Mouse (Mus musculus) forelimb bud, embryonic 11.5 days (tissue): Measurements from ENCODE around the gene Scn3b.

Source experiments
- DNase-seq: peaks from one replicate; pipeline ENCODE4 v3.0.0-alpha.2; 2012; ENCODE audit warnings: low read depth, low spot score

Scn3b gene

DNA sequence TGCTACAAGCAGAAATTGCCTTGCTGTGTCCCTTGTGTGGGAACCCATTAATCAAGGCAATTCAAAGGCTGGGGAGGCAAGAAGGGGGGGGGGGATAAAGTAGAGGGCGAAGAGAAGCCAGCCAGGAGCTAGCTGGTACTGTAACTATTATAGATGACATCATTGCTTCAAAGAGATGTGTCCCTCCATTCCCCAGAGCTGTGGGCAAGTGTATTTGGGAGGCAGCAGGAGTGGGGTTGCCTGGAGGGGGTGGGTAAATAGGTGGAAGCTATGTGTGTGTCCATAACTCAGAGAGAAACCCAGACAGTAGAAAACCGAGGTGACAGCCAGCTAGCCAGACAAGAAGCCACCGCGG lies 292 bp upstream of the Scn3b start:
- DNase-seq = no peak

DNA sequence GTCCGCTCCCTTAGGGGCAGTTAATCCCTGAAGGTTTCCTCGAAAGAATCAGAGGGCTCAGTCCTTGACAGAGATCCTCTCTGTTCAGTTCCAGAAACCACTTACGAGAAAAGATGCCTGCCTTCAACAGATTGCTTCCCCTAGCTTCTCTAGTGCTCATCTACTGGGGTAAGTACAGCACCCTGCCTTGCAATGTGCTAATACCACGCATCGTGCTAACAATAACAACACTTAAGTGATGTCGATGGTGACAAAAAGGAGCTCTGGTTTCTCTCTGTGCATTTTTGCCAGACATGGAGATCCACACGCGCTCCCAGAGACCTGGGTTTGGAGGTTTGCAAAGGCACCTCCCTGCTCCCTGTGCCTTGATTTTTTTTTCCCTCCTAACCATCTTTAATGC lies 863 bp downstream of the Scn3b start:
- DNase-seq = no peak

DNA sequence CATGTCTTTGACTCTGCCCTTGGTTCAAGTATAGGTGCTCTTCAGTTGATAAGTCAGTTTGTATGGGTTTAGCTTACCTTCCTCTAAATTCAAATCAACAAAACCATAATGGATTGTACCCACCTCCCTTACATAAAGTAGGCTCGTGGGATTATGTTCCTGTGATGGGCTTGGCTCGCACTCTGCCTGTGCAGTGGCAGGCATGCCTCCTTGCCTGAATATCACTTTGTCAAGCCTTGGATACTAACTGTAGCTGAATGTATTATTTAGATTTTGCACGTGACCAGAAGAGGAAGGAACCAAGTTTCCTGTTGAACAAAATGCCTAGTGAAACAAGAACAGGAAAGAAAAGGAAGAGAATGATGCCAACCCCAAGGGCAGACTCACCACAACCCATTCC lies 2.1 kb downstream of the Scn3b start:
- no peak for DNase-seq

- DNase-seq = no peak
Measured at GRCm38 (mm10) chr9:40272822-40273221, 3.8 kb downstream of the Scn3b start.

GRCm38 (mm10) chr9:40275904-40276303 lies 6.9 kb downstream of the Scn3b start:
- DNase-seq = no peak

- no peak for DNase-seq
Measured at GRCm38 (mm10) chr9:40277671-40278070, 8.7 kb downstream of the Scn3b start.

- DNase-seq = no peak
Measured at GRCm38 (mm10) chr9:40279438-40279837, 10.4 kb downstream of the Scn3b start.

- DNase-seq = no peak
Measured at GRCm38 (mm10) chr9:40282968-40283367, 14.0 kb downstream of the Scn3b start.

GRCm38 (mm10) chr9:40292475-40292874 lies 23.5 kb downstream of the Scn3b start:
- DNase-seq = no peak

DNA sequence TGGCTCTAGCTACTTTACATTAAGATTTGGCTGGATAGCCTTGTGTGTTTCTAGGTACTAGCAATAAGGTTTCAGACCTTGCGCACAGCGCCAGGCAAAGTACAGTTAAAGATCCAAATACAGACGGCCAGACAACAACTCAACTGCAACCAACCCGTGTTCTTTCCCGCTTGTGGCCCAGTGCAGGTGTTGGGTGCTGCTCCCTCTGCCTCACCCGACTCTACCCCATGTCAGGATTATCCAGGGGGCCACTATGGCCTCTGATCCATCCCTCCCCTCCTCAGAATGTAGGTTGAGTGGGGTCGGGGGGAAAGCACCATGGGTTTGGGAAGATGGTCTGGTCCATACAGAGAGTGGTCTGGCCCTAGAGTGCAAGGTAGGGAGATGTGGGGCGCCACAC lies 24.3 kb downstream of the Scn3b start:
- DNase-seq = no peak

DNA sequence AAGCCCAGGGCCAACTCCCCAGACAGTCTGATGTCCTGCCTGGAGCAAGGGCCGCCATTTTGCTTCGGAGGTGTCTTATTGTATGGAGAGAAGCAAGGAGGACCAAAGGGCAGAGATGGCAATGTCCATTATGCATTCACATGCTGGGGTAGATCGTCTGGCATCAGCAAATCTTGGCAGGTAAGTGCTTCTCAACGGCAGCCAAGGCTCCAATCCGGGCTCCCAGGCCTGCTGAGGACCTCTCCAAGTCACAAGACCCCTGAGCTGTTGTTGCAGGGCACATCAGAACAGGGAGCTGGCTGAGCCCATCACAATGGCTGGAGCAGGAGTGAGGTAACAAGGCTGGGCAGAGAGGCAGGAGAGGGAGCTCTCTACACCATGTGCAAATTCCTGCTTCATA lies 24.7 kb downstream of the Scn3b start:
- no peak for DNase-seq

GRCm38 (mm10) chr9:40294210-40294609 lies 25.2 kb downstream of the Scn3b start:
- DNase-seq = no peak

GRCm38 (mm10) chr9:40294866-40295265 lies 25.8 kb downstream of the Scn3b start:
- no peak for DNase-seq

GRCm38 (mm10) chr9:40296251-40296650 lies 27.2 kb downstream of the Scn3b start:
- no peak for DNase-seq

GRCm38 (mm10) chr9:40297969-40298368 lies 29.0 kb downstream of the Scn3b start:
- no peak for DNase-seq

DNA sequence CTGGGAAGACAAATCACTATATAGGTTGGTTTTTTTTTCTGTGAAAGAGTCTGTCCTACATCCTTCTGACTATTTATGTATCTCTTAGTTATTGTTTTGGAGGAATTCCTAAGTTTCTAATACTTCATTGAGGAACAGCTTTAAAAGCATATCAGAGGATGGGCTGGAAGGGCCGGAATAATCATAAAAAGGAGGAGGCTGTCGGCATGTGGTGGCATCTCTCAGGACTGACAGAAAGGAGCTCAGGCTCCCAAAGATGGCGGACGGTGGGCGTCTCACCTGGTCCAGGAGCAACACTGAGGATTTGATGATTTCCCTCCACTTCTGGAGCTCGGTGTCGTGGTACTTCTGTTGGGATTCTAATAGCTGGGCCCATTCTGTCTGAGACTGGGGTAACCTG lies 30.3 kb downstream of the Scn3b start:
- no peak for DNase-seq

DNA sequence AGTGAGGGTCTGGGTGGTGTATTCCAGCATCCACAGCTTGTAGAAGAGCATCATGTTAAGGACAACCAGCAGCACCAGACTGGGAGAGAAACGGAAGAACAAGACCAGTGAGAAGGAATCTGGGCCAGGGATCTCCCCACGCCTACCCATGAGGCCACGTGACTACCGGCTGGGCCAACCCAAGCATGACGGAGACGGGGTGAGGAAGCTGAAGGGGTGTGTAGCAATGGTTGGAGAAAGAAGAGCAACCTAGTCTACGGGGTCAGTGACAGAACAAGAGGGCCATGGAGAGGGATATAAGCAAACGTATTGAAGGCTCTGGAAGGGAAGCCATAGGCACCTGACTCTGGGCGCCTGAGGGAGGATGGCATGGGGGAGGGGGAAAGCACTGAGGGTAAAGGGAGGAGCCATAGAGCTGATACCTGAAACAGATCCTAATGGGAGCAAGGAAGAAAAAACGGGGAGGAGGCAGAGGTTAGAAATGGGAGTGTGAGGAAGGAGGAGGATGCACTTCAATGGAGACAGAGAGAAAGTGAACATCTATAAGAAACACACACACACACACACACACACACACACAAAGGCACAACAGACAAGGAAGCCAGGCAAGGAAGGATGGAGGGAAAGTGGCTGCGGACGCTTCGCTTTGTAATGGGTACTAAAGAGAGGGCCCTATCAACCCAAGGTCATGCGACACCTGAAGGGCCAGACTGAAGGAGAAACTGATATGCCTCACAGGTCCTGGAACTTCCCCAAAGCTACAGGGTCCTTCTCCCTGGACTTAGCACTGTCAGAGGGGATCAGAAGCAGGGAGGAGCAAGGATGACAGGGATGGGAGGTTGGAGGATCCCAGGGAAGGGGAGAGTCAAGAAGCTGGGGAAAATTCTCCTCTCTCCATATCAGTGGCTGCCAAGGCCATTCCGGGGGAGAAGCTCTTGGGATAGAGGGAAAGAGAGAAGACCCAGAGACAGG lies 31.3 kb downstream of the Scn3b start:
- DNase-seq = no peak

DNA sequence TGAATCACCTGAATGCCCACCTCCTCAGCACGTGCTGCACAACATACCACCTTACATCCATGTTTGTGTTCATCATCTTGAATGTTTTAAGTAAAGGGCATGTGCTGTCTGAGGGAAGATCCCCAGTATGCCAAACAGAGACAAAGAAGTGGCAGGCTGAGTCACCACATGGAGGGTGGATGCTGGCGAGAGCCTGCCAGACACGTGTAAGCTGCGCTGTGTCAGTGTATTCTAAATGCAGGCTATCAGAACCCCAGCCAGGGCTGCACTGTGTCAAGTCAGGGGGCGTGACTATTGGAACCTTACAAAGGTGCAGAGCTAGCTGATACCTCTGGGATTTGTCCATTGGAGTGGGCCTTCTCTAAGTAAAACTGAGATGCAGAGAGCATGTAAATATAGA lies 32.5 kb downstream of the Scn3b start:
- DNase-seq = no peak

DNA sequence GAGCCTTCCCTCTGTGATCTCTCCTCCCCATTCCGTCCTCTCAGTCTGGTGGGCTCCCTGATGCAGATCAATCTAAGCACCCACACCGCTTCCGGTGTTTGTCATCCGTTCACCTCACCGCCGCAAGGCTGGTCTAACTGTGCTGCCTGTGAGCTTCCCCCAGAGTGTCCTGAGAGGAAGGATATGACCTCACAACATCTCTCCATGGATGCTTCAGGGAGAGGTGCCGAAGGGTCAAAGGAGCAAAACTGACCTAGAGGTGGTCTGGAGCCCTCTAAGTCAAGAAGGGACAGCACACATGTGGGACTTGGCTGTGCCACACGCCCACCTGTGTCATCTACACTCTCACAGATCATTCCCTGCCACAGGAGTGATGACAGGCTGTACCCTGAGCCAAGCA lies 33.4 kb downstream of the Scn3b start:
- no peak for DNase-seq

DNA sequence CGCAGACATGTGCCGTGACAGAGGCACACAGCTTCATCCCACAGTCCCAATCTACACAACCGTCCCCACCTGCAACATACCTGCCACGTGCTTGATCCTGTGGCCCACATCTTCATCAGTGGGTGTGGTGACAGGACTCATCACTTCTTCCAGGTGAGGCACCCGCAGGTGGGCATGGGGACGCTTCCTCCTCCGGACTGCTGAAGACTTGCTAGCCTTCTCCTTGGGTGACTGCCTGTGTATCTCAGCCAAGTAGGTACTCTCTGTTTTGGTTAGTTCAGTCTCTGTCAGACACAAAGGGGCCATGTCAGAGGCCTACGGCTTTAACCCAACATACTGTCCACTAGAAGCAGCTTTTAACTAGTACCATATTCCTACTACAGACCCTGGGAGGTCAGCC lies 35.2 kb downstream of the Scn3b start:
- DNase-seq = no peak

DNA sequence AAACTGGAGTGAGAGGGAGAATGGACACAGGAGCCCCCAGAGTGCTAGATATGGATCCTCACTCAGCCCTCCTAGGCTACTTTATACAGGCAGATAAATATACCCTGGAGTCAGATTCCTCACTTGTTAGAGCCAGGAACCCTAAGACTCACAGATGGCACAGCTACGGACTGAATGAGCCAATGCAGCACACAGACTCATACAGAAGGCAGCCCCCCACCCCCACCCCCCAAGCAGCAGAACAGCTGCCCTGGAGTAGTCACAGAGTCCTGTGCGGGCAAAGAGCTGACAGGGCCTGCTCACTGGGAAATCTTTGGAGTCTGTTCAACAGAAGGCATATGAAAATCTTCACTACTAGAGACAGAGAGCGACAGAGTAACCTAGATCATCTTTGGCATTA lies 38.3 kb downstream of the Scn3b start:
- no peak for DNase-seq

DNA sequence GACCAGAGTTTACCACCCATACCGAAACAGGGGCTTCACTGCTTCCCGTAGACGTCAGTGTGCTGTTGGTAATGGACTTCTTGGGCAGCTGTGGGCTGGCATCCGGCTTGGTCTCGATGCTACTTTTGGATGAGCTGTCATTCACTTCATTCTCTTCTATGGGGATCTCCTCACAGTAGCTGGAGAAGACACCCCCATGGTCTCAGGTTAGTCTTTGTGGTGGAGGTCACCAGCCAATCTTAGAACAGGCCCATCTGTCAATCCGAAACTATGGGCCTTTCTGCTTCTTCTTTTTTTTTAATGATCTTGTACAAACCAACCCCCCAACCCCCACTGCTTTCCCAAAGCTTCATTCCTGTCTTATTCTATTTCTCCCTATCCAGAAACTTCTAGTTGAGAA lies 40.9 kb downstream of the Scn3b start:
- no peak for DNase-seq

GRCm38 (mm10) chr9:40311813-40312212 lies 42.8 kb downstream of the Scn3b start:
- no peak for DNase-seq
